Mouse (Mus musculus) midbrain, embryonic 11.5 days (tissue): ENCODE data around the gene Itpr3. TPM values are rescaled to one million over a fixed set of nuclear protein-coding genes. Genes with fewer than 3 reads are reported as not detected.

ENCODE experiments used
- ATAC-seq: fragments of 200-750 bp; cut with Nextera tagmentation; 2 replicates; pipeline ENCODE4 v1.8.0; 2017; ENCODE audit warnings: moderate TSS enrichment, moderate library complexity; ENCODE audit not compliant: low FRiP score
- DNase-seq: peaks from one replicate; pipeline ENCODE4 v3.0.0; 2015; ENCODE audit warnings: low spot score; ENCODE audit errors: missing footprints
- H3K27ac ChIP-seq: fragments of 300-500 bp; sonication (generic); 2 replicates; pipeline ENCODE4 v1.5.1; 2014; ENCODE audit warnings: low read depth, low read length
- H3K27me3 ChIP-seq: fragments of 300-500 bp; sonication (generic); 2 replicates; pipeline ENCODE4 v1.6.1; 2014; ENCODE audit warnings: mild to moderate bottlenecking, low read length, moderate library complexity, mixed read lengths; ENCODE audit not compliant: control insufficient read depth, insufficient read depth
- H3K36me3 ChIP-seq: fragments of 300-500 bp; sonication (generic); 2 replicates; pipeline ENCODE4 v1.6.1; 2014; ENCODE audit warnings: mild to moderate bottlenecking, low read length, moderate library complexity, mixed read lengths; ENCODE audit not compliant: control insufficient read depth, insufficient read depth
- H3K4me1 ChIP-seq: fragments of 300-500 bp; sonication (generic); 2 replicates; pipeline ENCODE4 v1.6.1; 2014; ENCODE audit warnings: low read length; ENCODE audit not compliant: control insufficient read depth, insufficient read depth
- H3K4me2 ChIP-seq: fragments of 300-500 bp; sonication (generic); 2 replicates; pipeline ENCODE4 v1.6.1; 2014; ENCODE audit warnings: mild to moderate bottlenecking, moderate library complexity
- H3K4me3 ChIP-seq: fragments of 300-500 bp; sonication (generic); 2 replicates; pipeline ENCODE4 v1.5.1; 2014; ENCODE audit warnings: low read depth, low read length
- H3K9ac ChIP-seq: fragments of 300-500 bp; sonication (generic); 2 replicates; pipeline ENCODE4 v1.6.1; 2014; ENCODE audit warnings: low read length
- H3K9me3 ChIP-seq: fragments of 300-500 bp; sonication (generic); 2 replicates; pipeline ENCODE4 v1.6.1; 2016; ENCODE audit warnings: low read length; ENCODE audit not compliant: control insufficient read depth
- WGBS: fragments of 180-500 bp; shearing (Covaris S2); extraction: QIAGEN DNeasy Blood & Tissue Kit; methylation state at CpG from one replicate; pipeline ENCODE4 v1.1.7; 2014; 5-methylcytosine and 5-hydroxymethylcytosine counted together
- microRNA-seq: library from miRNA; unstranded; fragments of <30 nt; microRNA quantifications from one replicate; pipeline ENCODE4, GENCODE M21; 2017
- polyA plus RNA-seq: library from polyadenylated mRNA; unstranded; fragments of >200 nt; fragmentation: Nextera tagmentation; extraction: Ambion mirVana; gene quantifications from 2 replicates; pipeline ENCODE4 v1.2.1, GENCODE M21; 2014

The Itpr3 gene
- polyA plus RNA-seq, 1 experiment from 2014 or later, result 0.72 TPM

- Histone ChIP-seq H3K9me3 (no peaks in the 10 kb centered on the region), H3K36me3 (no peaks in the 10 kb centered on the region), H3K27me3 (no peaks in the 10 kb centered on the region), H3K9ac (no peak overlapping the region), H3K4me1 (no peaks in the 10 kb centered on the region), H3K27ac (no peak overlapping the region), H3K4me2 (no peak overlapping the region), H3K4me3 (no peak overlapping the region)
- WGBS, result 73% methylated on average over 8 of the region's 8 CpGs
- ATAC-seq (no peak), DNase-seq (peak; percentile 91)
Observed at GRCm38 (mm10) chr17:27165054-27165773, 108.1 kb downstream of the Itpr3 start.

GRCm38 (mm10) chr17:27166901-27167300, 109.8 kb downstream of the Itpr3 start:
- H3K4me1 ChIP-seq, result no peaks in the 10 kb centered on the region
- no peak for DNase-seq
- no peak overlapping the region for H3K4me3 ChIP-seq
- H3K9me3 ChIP-seq, result no peaks in the 10 kb centered on the region
- no peaks in the 10 kb centered on the region for H3K27me3 ChIP-seq
- no peak overlapping the region for H3K9ac ChIP-seq
- WGBS, result 70% methylated on average over 6 of the region's 6 CpGs
- no peak overlapping the region for H3K4me2 ChIP-seq
- ATAC-seq, result no peak
- H3K27ac ChIP-seq, result no peak overlapping the region
- no peaks in the 10 kb centered on the region for H3K36me3 ChIP-seq

GRCm38 (mm10) chr17:27167545-27167944, 110.4 kb downstream of the Itpr3 start, which contains the start of gene Ip6k3:
Gene Ip6k3 (minus strand): TSS chr17:27167795.
- H3K36me3 ChIP-seq, result no peaks in the 10 kb centered on the region
- no peaks in the 10 kb centered on the region for H3K9me3 ChIP-seq
- ATAC-seq (no peak), DNase-seq (no peak)
- H3K27me3 ChIP-seq, result no peaks in the 10 kb centered on the region
- WGBS, result 79% methylated on average over 4 of the region's 4 CpGs
- H3K9ac ChIP-seq, result no peak within 1 kb of the TSS
- H3K27ac ChIP-seq, result no peak within 1 kb of the TSS
- H3K4me1 ChIP-seq, result no peaks in the 10 kb centered on the region
- H3K4me3 ChIP-seq, result no peak within 1 kb of the TSS
- H3K4me2 ChIP-seq, result no peak within 1 kb of the TSS

- Histone ChIP-seq H3K9ac (no peak overlapping the region), H3K4me3 (no peak overlapping the region), H3K9me3 (no peaks in the 10 kb centered on the region), H3K27me3 (no peaks in the 10 kb centered on the region), H3K4me1 (no peaks in the 10 kb centered on the region), H3K36me3 (no peaks in the 10 kb centered on the region), H3K27ac (no peak overlapping the region), H3K4me2 (no peak overlapping the region)
- DNase-seq (no peak), ATAC-seq (no peak)
- 90% methylated on average over 4 of the region's 4 CpGs for WGBS
Observed at GRCm38 (mm10) chr17:27168569-27168968, 111.5 kb downstream of the Itpr3 start.

DNA sequence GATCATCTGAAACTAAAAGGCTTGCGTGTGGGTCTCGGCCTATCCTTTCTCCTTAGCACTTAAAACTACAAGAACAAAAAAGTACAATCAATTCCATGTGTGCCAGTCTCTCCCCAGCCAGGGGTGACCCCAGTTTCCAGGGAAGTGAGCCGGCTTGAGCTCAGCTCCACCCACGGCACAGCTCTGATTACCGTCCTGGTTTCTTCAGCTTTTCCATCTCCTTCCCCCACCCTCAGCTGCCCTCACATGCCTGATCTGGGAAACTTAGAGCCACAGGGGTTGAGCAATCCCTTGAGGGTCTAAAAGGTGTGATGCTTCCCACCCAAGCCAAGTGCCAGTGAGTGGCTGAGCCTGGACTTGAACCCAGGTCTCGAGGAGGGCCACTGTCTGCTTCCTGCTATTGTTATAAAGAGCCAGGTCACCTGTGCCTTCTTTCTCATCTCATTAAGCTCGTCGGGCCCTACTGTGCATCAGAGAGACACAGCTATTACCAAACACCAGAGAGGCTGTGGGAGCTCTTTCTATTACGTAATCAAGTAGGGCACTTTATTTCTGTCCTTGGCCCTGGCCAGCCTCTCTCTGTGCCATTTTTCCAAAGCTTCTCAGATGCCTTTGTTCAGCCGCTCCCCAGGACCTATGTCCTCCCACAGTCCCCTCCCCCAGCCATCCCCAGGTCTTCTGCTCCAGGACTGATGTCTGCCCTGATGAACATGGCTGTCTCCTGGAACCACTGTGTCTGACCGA, 113.0 kb downstream of the Itpr3 start:
- Histone ChIP-seq H3K4me2 (no peak overlapping the region), H3K9me3 (no peaks in the 10 kb centered on the region), H3K27me3 (no peaks in the 10 kb centered on the region), H3K36me3 (no peaks in the 10 kb centered on the region), H3K4me3 (no peak overlapping the region), H3K27ac (no peak overlapping the region), H3K9ac (no peak overlapping the region), H3K4me1 (no peaks in the 10 kb centered on the region)
- ATAC-seq (no peak), DNase-seq (no peak)
- 77% methylated on average over 11 of the region's 11 CpGs for WGBS

- DNase-seq (no peak), ATAC-seq (no peak)
- no peak overlapping the region for H3K4me3 ChIP-seq
- peaks cover 8% of the 10 kb centered on the region for H3K4me1 ChIP-seq
- 85% methylated on average over 5 of the region's 5 CpGs for WGBS
- H3K4me2 ChIP-seq, result no peak overlapping the region
- H3K27ac ChIP-seq, result no peak overlapping the region
- no peak overlapping the region for H3K9ac ChIP-seq
- H3K9me3 ChIP-seq, result no peaks in the 10 kb centered on the region
- H3K27me3 ChIP-seq, result no peaks in the 10 kb centered on the region
- no peaks in the 10 kb centered on the region for H3K36me3 ChIP-seq
Observed at GRCm38 (mm10) chr17:27171121-27171520, 114.0 kb downstream of the Itpr3 start.

Small RNA genes lying within 50 kb of the gene (microRNA-seq; reads per million reads assigned to microRNA genes)
- gene Mir7677, result not detected

Other genes with a start within 250 kb of the Itpr3 start
- not detected in 2 replicates for gene Nkx2-5, start 212.3 kb upstream of the Itpr3 start, polyA plus RNA-seq
- 3.8 and 6.4 TPM in 2 replicates for gene Kifc5b, start 140.2 kb upstream of the Itpr3 start, polyA plus RNA-seq
- 3.6 and 3.7 TPM in 2 replicates for gene Phf1, start 124.3 kb upstream of the Itpr3 start, polyA plus RNA-seq
- gene Cuta, start 117.7 kb upstream of the Itpr3 start, polyA plus RNA-seq, result 146 and 157 TPM in 2 replicates
- 1.8 and 2.3 TPM in 2 replicates for gene Syngap1, start 116.1 kb upstream of the Itpr3 start, polyA plus RNA-seq
- 13.4 and 13.6 TPM in 2 replicates for gene Zbtb9, start 84.1 kb upstream of the Itpr3 start, polyA plus RNA-seq
- gene Bak1, start 28.3 kb upstream of the Itpr3 start, polyA plus RNA-seq, result 8.0 and 8.9 TPM in 2 replicates
- gene Uqcc2, start 76.6 kb downstream of the Itpr3 start, polyA plus RNA-seq, result 316 and 332 TPM in 2 replicates
- gene Ip6k3, start 110.5 kb downstream of the Itpr3 start, polyA plus RNA-seq, result 0.07 and 0.48 TPM in 2 replicates
- gene Lemd2, start 147.2 kb downstream of the Itpr3 start, polyA plus RNA-seq, result 13.2 and 16.3 TPM in 2 replicates